Mouse (Mus musculus) frontal cortex, postnatal 14 days (tissue): ENCODE data around the gene 1700019A02Rik.

Experiments
- DNase-seq, 2 experiments: peaks; one replicate each; pipeline ENCODE4 v3.0.0; 2022; ENCODE audit warnings: low spot score in 2 of 2

Gene 1700019A02Rik

DNA sequence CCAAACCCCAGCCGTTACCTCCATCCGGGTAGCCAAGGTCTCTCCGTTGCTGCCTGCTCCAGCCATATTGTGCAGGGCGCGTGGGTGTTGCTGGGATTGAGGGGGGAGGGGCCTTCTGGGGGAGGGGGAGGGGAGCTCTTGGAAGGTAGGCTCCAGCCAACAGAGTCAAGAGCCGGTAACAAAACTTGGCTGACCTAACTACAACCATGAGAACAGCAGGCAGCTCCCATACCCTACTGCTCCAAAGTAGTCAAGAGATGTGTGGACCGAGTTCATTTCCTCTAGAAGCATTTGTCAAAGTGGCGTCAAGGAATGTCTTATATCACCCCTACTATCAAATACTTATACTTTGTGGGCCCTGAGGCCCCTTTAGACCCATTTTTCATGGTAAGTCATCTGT lies at the start of gene 1700019A02Rik:
1700019A02Rik (minus strand) TSS at position 101 of the 400 bp plus-strand sequence.
- no peak for DNase-seq

- no peak for DNase-seq
Observed at GRCm38 (mm10) chr1:53226063-53226462, 38.6 kb upstream of the 1700019A02Rik start.

DNA sequence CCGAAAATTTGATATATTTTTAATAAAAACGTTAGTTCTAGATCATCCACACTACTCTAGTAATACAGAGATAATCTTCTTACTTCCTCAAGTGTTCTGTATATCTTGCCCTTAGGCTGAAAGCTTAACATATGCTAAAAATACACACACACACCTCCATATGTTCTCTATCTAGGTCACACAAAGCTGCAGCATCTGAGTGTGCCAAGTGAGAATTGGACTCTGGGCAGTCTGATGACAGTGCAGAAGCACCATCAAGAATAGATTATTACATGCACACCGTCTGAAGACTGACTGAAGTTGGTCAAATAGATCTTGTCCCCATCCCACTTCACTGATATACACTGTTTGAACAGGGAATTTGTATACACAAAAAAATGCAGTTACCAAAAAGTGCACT lies 38.2 kb upstream of the 1700019A02Rik start:
- DNase-seq = no peak

GRCm38 (mm10) chr1:53224775-53225174 lies 37.3 kb upstream of the 1700019A02Rik start:
- DNase-seq = no peak

DNA sequence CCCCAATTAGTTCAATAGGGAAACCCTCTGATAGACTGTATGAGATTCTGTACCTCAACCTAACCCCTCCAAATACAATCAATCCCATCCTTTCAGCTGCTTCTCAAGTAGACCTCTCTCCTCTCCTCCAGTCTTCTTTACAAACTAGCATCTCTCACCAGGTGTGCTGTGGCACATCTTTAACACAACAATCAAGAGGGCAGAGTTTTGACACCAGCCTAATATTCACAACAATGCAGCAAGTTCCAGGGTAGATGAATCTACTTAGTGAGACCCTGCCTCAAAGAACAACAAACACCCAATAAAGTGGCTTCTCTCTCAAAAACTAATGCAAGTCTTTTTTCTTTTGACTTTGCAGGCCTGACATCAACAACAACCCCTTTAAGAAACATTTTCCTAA lies 22.7 kb upstream of the 1700019A02Rik start:
- no peak for DNase-seq

DNA sequence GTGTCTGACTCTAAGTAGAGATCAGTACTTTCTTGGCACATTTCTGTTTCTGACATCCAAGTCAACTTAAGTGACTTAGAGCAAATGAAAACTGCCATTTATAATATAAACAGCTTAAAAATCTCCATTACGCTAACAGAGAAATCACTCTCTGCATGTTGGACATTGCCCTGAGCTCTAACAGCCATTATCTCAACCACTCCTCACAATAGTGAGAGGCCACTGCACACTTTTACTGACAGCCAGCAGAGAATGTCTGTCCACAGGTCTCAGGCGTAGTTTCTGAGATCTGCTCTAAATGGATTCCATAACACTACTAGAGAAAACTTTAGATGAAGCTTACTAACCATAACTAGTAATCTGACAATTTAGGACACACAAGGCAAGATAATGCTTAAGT lies 16.5 kb upstream of the 1700019A02Rik start:
- no peak for DNase-seq

GRCm38 (mm10) chr1:53201630-53202199 lies 14.3 kb upstream of the 1700019A02Rik start:
- DNase-seq = no peak

DNA sequence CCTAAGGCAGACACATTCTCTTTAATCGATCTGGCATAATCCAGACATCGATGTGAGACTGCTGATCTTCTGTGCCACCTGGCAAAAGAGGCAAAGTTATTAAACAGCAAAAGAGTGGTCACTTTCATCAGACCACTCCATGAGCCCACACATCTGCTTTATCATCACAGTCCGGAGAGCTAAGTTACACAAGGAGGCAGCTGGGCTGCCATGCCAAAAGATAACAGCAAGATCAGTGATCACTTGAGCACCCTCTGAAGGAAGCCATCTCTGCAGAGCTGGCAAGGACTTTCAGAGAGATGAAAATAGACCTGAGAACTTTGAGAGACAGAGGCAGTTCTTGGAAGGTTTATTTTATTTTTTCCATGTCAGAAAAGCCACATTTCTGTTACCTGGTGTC lies 7.1 kb upstream of the 1700019A02Rik start:
- no peak for DNase-seq

DNA sequence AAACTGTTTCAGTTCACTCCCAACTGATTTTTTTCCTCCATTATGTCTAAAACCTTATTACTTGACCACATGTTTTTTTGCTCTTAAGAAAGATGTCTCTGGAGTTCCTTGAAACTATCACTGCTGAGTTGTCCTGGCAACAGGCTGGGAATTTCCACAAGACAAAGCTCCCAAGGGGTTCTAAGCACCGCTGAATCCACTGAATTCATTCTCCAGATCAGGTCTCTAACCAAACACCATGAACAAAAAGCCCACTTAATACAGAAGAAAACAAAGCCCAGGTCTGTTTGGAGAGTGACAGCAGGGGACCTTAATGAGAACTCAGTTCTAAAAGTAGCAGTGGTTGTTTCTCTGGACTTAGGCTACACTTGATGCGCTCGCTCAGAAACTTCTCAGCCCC lies 3.8 kb upstream of the 1700019A02Rik start:
- DNase-seq = no peak

- DNase-seq = no peak
Observed at GRCm38 (mm10) chr1:53189620-53190019, 2.2 kb upstream of the 1700019A02Rik start.

DNA sequence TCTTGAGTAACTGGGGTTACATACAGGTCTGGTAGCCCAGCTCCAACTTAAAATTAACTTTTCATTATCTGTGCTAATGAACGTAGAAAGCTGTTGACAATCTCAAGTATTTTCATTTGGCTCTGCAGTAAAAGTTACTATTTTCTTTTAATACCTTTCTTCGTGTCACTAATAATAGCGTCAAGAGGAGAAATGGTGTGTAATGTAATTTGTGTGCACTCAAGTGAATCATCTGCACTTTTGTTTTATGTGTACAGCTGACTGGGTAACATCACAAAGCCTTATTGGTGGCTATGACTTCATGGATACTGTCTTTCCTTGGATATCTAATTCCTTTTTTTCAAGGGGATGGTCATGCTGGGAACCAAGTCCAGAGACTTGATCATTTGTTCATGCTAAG lies 1.1 kb downstream of the 1700019A02Rik start:
- no peak for DNase-seq

GRCm38 (mm10) chr1:53157715-53158114 lies 29.7 kb downstream of the 1700019A02Rik start:
- no peak for DNase-seq

DNA sequence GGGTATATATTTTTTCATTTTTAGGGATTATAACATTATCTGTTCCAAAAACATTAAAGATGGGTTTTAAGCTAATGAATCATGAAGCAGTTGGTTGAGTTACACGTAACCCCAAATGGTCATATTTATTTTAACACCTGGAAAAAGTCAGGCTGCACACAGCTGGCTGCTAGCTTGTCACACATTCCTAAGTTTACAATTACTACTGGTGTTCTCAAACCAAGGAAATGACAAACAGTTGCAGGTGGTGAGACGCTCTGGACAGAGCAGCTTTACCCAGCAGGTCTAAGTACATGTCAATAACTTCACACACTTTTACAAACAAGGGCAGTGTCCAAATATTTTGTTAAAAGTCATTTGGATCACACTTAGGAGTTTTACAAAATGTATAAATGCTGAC lies 64.4 kb downstream of the 1700019A02Rik start:
- no peak for DNase-seq

- no peak for DNase-seq
Observed at GRCm38 (mm10) chr1:53110561-53110960, 76.9 kb downstream of the 1700019A02Rik start.
